Mouse (Mus musculus) myocyte (in vitro differentiated cells): Measurements from ENCODE around the gene Epha3. TPM values are rescaled to one million over a fixed set of nuclear protein-coding genes. Genes with fewer than 3 reads are reported as not detected.

Source experiments
- H3K27me3 ChIP-seq: one replicate; pipeline ENCODE4 v1.6.1; 2011; ENCODE audit not compliant: control insufficient read depth, insufficient read depth, insufficient read length
- H3K36me3 ChIP-seq: one replicate; pipeline ENCODE4 v1.6.1; 2011; ENCODE audit not compliant: control insufficient read depth, insufficient read depth
- H3K4me2 ChIP-seq: one replicate; pipeline ENCODE4 v1.6.1; 2011; ENCODE audit warnings: low read depth, control low read depth
- H3K4me3 ChIP-seq: one replicate; pipeline ENCODE4 v1.5.1; 2011; ENCODE audit warnings: mild to moderate bottlenecking, control low read depth, moderate library complexity
- H3K79me2 ChIP-seq: one replicate; pipeline ENCODE4 v1.6.1; 2011; ENCODE audit not compliant: control insufficient read depth, insufficient read depth
- H3ac ChIP-seq: one replicate; pipeline ENCODE4 v1.6.1; 2011; ENCODE audit not compliant: control insufficient read depth, insufficient read length
- CEBPB ChIP-seq: IDR thresholded peaks from 2 replicates; pipeline ENCODE4 v1.6.1; 2011; ENCODE audit warnings: mild to moderate bottlenecking, moderate library complexity; ENCODE audit not compliant: poor library complexity, insufficient read depth, severe bottlenecking
- E2F4 ChIP-seq: IDR thresholded peaks from one replicate; pipeline ENCODE4 v1.6.1; 2011; ENCODE audit warnings: mild to moderate bottlenecking, control low read depth, moderate library complexity; ENCODE audit not compliant: insufficient read depth
- MAX ChIP-seq: IDR thresholded peaks from one replicate; pipeline ENCODE4 v1.6.1; 2011; ENCODE audit warnings: low read depth, mild to moderate bottlenecking, control low read depth
- MYOD1 ChIP-seq, 3 experiments: IDR thresholded peaks; one replicate each; pipeline ENCODE4 v1.6.1; 2011; ENCODE audit warnings: control low read depth in 2 of 3, low read depth in 2 of 3, mild to moderate bottlenecking in 2 of 3, moderate library complexity in 1 of 3; ENCODE audit not compliant: insufficient read length in 2 of 3, control insufficient read depth in 1 of 3
- MYOG ChIP-seq, 3 experiments: IDR thresholded peaks; one replicate each; pipeline ENCODE4 v1.6.1; 2011; ENCODE audit warnings: control low read depth in 2 of 3, low read depth in 2 of 3, mild to moderate bottlenecking in 2 of 3; ENCODE audit not compliant: insufficient read length in 2 of 3, control insufficient read depth in 1 of 3, insufficient read depth in 1 of 3
- POLR2A ChIP-seq: IDR thresholded peaks from one replicate; pipeline ENCODE4 v1.6.1; 2011; ENCODE audit warnings: low read depth, mild to moderate bottlenecking, control low read depth, moderate library complexity; ENCODE audit not compliant: insufficient read length
- POLR2AphosphoS2 ChIP-seq: IDR thresholded peaks from one replicate; pipeline ENCODE4 v1.6.1; 2011; ENCODE audit warnings: low read depth, control low read depth; ENCODE audit not compliant: insufficient read length
- REST ChIP-seq: IDR thresholded peaks from one replicate; pipeline ENCODE4 v1.6.1; 2011; ENCODE audit warnings: mild to moderate bottlenecking, control low read depth, moderate library complexity; ENCODE audit not compliant: insufficient read depth, insufficient read length
- SRF ChIP-seq: IDR thresholded peaks from one replicate; pipeline ENCODE4 v1.6.1; 2011; ENCODE audit warnings: low read depth; ENCODE audit not compliant: control insufficient read depth, insufficient read length
- TCF12 ChIP-seq: IDR thresholded peaks from one replicate; pipeline ENCODE4 v1.6.1; 2011; ENCODE audit warnings: mild to moderate bottlenecking, control low read depth; ENCODE audit not compliant: poor library complexity, insufficient read depth, severe bottlenecking
- TCF3 ChIP-seq: IDR thresholded peaks from one replicate; pipeline ENCODE4 v1.6.1; 2011; ENCODE audit warnings: low read depth, control low read depth; ENCODE audit not compliant: insufficient read length
- USF1 ChIP-seq: IDR thresholded peaks from one replicate; pipeline ENCODE4 v1.6.1; 2011; ENCODE audit warnings: low read depth, mild to moderate bottlenecking, control low read depth, moderate library complexity
- polyA plus RNA-seq: library from polyadenylated mRNA; unstranded; fragments of >200 nt; fragmentation: generic; extraction: Trizol; gene quantifications from one replicate; pipeline ENCODE4 v1.2.1, GENCODE M21; 2012; ENCODE audit warnings: missing spikeins

Epha3 gene
- polyA plus RNA-seq, 1 experiment, result 1.3 TPM

DNA sequence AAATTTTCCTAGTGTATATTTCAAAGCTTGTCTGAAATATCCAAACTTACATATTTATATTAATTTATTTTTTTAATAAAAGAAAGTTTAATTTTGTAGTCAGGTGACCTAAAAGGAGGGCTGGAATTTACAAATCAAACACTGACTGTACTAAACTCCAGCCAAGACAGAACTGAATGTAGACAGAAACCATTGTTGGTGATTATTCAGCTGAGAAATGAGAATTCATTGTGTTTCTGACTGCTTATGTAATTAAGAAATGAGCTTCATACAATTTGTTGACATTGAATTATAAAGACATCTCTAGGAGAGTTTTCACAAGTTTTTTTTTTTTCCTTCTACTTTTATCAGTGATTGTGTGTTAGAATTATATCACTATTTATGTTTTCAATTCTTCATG lies 55.0 kb downstream of the Epha3 start:
- no peak overlapping the region for H3ac ChIP-seq
- H3K79me2 ChIP-seq, result no peaks in the 10 kb centered on the region
- TF ChIP-seq POLR2AphosphoS2 (no peak), TCF12 (no peak), SRF (no peak), E2F4 (no peak), POLR2A (no peak), TCF3 (no peak), USF1 (no peak), REST (no peak), MAX (no peak), MYOD1 (IDR thresholded peaks at IDR 0.05; ENCODE audit: control insufficient read depth in 1 of 3, insufficient read length in 2 of 3, low read depth in 2 of 3) (no peak), MYOG (IDR thresholded peaks at IDR 0.05; ENCODE audit: control insufficient read depth in 1 of 3, insufficient read depth in 1 of 3, insufficient read length in 2 of 3, low read depth in 2 of 3) (no peak), CEBPB (no peak)
- no peaks in the 10 kb centered on the region for H3K36me3 ChIP-seq
- H3K4me3 ChIP-seq, result no peak overlapping the region
- H3K27me3 ChIP-seq, result no peaks in the 10 kb centered on the region
- no peak overlapping the region for H3K4me2 ChIP-seq

GRCm38 (mm10) chr16:63806437-63807129 lies 57.4 kb downstream of the Epha3 start:
- TF ChIP-seq TCF3, result no peak
- no peak for TF ChIP-seq REST
- TF ChIP-seq MYOD1 (IDR thresholded peaks at IDR 0.05; ENCODE audit: control insufficient read depth in 1 of 3, insufficient read length in 2 of 3, low read depth in 2 of 3), result no peak
- TF ChIP-seq POLR2AphosphoS2, result no peak
- TF ChIP-seq TCF12, result no peak
- TF ChIP-seq MYOG (IDR thresholded peaks at IDR 0.05; ENCODE audit: control insufficient read depth in 1 of 3, insufficient read depth in 1 of 3, insufficient read length in 2 of 3, low read depth in 2 of 3), result no peak
- no peak for TF ChIP-seq MAX
- TF ChIP-seq CEBPB, result no peak
- no peak for TF ChIP-seq E2F4
- TF ChIP-seq SRF, result no peak
- no peak for TF ChIP-seq POLR2A
- TF ChIP-seq USF1, result no peak
- Histone ChIP-seq H3K27me3 (no peaks in the 10 kb centered on the region), H3K79me2 (no peaks in the 10 kb centered on the region)

DNA sequence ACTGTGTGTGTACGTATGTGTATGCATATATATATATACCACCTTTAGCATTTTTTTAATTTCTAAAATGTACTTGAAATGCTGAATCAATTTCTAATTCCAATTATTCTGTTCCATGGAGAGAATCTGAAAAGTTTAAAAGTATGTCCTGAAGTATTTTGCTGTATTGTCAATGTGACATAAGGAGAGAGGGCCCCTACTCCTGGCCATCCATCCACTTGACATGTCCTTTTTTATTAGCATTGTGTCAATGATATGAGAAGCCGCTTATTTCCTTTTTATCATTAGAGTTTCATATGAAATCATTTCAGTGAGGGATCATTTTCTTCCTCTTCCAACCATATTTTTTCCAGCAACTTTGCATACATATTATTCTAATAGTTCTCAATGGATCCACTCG lies 58.0 kb downstream of the Epha3 start:
- Histone ChIP-seq H3ac (no peak overlapping the region), H3K36me3 (no peaks in the 10 kb centered on the region), H3K27me3 (no peaks in the 10 kb centered on the region), H3K79me2 (no peaks in the 10 kb centered on the region), H3K4me3 (no peak overlapping the region), H3K4me2 (no peak overlapping the region)
- no peak for TF ChIP-seq CEBPB
- no peak for TF ChIP-seq POLR2A

More at GRCm38 (mm10) chr16:63806437-63807129, 57.4 kb downstream of the Epha3 start:
- H3K4me2 ChIP-seq, result no peak overlapping the region
- no peaks in the 10 kb centered on the region for H3K36me3 ChIP-seq
- no peak overlapping the region for H3K4me3 ChIP-seq
- H3ac ChIP-seq, result no peak overlapping the region

- Histone ChIP-seq H3K27me3 (no peaks in the 10 kb centered on the region), H3K36me3 (no peaks in the 10 kb centered on the region), H3ac (no peak overlapping the region), H3K4me2 (no peak overlapping the region), H3K4me3 (no peak overlapping the region), H3K79me2 (no peaks in the 10 kb centered on the region)
- TF ChIP-seq POLR2AphosphoS2 (no peak), USF1 (no peak), TCF12 (no peak), POLR2A (no peak), MYOG (IDR thresholded peaks at IDR 0.05; ENCODE audit: control insufficient read depth in 1 of 3, insufficient read depth in 1 of 3, insufficient read length in 2 of 3, low read depth in 2 of 3) (no peak), E2F4 (no peak), TCF3 (no peak), MYOD1 (IDR thresholded peaks at IDR 0.05; ENCODE audit: control insufficient read depth in 1 of 3, insufficient read length in 2 of 3, low read depth in 2 of 3) (no peak), MAX (no peak), REST (no peak), SRF (no peak), CEBPB (no peak)
Observed at GRCm38 (mm10) chr16:63801436-63801835, 62.5 kb downstream of the Epha3 start.

GRCm38 (mm10) chr16:63798341-63798740 lies 65.6 kb downstream of the Epha3 start:
- H3K4me2 ChIP-seq, result no peak overlapping the region
- H3K79me2 ChIP-seq, result no peaks in the 10 kb centered on the region
- H3K27me3 ChIP-seq, result no peaks in the 10 kb centered on the region
- no peak overlapping the region for H3ac ChIP-seq
- H3K36me3 ChIP-seq, result no peaks in the 10 kb centered on the region
- no peak overlapping the region for H3K4me3 ChIP-seq
- TF ChIP-seq POLR2A (no peak), TCF12 (no peak), CEBPB (no peak), POLR2AphosphoS2 (no peak), USF1 (no peak), MYOG (IDR thresholded peaks at IDR 0.05; ENCODE audit: control insufficient read depth in 1 of 3, insufficient read depth in 1 of 3, insufficient read length in 2 of 3, low read depth in 2 of 3) (no peak), E2F4 (no peak), SRF (no peak), REST (no peak), MAX (no peak), MYOD1 (IDR thresholded peaks at IDR 0.05; ENCODE audit: control insufficient read depth in 1 of 3, insufficient read length in 2 of 3, low read depth in 2 of 3) (no peak), TCF3 (no peak)
